Mouse (Mus musculus): Measurements from ENCODE around the gene Slc25a3.

DNA sequence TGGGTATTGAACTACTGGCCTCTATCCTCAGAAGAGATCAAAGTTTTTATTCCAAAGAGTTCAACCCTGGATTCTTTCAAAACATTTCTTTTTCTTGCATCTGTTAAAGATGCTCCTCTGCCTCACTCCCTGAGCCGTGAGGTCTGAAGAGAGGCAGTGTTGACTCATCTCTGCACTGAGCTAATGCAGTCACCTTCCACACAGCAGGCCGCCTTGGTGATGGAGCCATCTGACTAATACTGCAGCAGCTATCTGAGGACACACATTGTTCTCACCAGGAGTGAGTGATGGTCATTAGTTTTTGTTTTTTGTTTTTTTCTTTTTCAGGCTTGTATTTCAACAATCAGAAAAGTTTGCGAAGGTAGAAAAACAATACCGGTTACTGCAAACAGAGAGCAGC, 31.0 kb downstream of the Slc25a3 start:
- TF ChIP-seq MYC (IDR thresholded peaks at IDR 0.05; ENCODE audit: low read depth, low read length) (no peak), POLR2AphosphoS2 (IDR thresholded peaks at IDR 0.05; ENCODE audit: low read length) (no peak), MAX (IDR thresholded peaks at IDR 0.05; ENCODE audit: low read length) (no peak), EP300 (IDR thresholded peaks at IDR 0.05; ENCODE audit: low read depth in 1 of 2, low read length in 2 of 2) (no peak), RCOR1 (IDR thresholded peaks at IDR 0.05; ENCODE audit: low read depth, low read length) (no peak), CTCF (IDR thresholded peaks at IDR 0.05 in 2 of 3, conservative IDR thresholded peaks at IDR 0.05 in 1 of 3; ENCODE audit: control insufficient read depth in 1 of 3, insufficient read depth in 1 of 3, low read depth in 2 of 3, low read length in 3 of 3, poor library complexity in 1 of 3, severe bottlenecking in 1 of 3) (no peak), POLR2AphosphoS5 (IDR thresholded peaks at IDR 0.05; ENCODE audit: borderline replicate concordance, low read depth, low read length) (no peak), MAFK (IDR thresholded peaks at IDR 0.05; ENCODE audit: borderline replicate concordance, low read depth, low read length) (no peak), TAL1 (IDR thresholded peaks at IDR 0.05; ENCODE audit: low read length) (no peak), POLR2A (IDR thresholded peaks at IDR 0.05; ENCODE audit: control insufficient read depth in 1 of 2, insufficient read depth in 1 of 2, low read depth in 1 of 2, low read length in 2 of 2, poor library complexity in 1 of 2) (no peak), ELF1 (IDR thresholded peaks at IDR 0.05; ENCODE audit: low read depth, low read length) (no peak), MYB (IDR thresholded peaks at IDR 0.05; ENCODE audit: low read depth, low read length) (no peak)

Measured in MEL (cell line).